Mouse (Mus musculus): ENCODE data around the gene Hcfc1. TPM values are rescaled to one million over a fixed set of nuclear protein-coding genes. Genes with fewer than 3 reads are reported as not detected.

The Hcfc1 gene
- polyA plus RNA-seq, 1 experiment from 2014 or later, result 62.0 TPM

- ATAC-seq (ENCODE audit: low FRiP score, low read depth), result peak; percentile 91
- H3K27ac ChIP-seq, result no peak within 1 kb of the TSS
- H3K9ac ChIP-seq, result no peak within 1 kb of the TSS
- no peaks in the 10 kb centered on the region; the same call in 1 of the 2 replicates for H3K27me3 ChIP-seq
- no peaks in the 10 kb centered on the region for H3K9me3 ChIP-seq
- H3K36me3 ChIP-seq, result no peaks in the 10 kb centered on the region
- H3K4me2 ChIP-seq (replicated peaks), result peak within 1 kb of the TSS; percentile 49
- WGBS, result 39% methylated on average over 17 of the region's 17 CpGs
- peak within 1 kb of the TSS; percentile 29 for H3K4me3 ChIP-seq
- H3K4me1 ChIP-seq, result no peaks in the 10 kb centered on the region
Observed at GRCm38 (mm10) chrX:73930402-73931062, 35.6 kb downstream of the Hcfc1 start, which contains the start of gene Renbp. Gene Renbp, minus strand, starts transcription at chrX:73930850.

GRCm38 (mm10) chrX:73922550-73922882 lies 43.6 kb downstream of the Hcfc1 start:
- ATAC-seq (ENCODE audit: low FRiP score, low read depth), result no peak
- peak overlapping the region; percentile 61 for H3K9ac ChIP-seq
- peak overlapping the region; percentile 57 for H3K4me3 ChIP-seq
- H3K9me3 ChIP-seq, result no peaks in the 10 kb centered on the region
- 0 out of 2 replicates have a peak, but pooled peaks cover 4% of the 10 kb centered on the region for H3K4me1 ChIP-seq
- WGBS, result 74% methylated on average over 8 of the region's 8 CpGs
- H3K4me2 ChIP-seq (replicated peaks), result peak overlapping the region; percentile 72
- no peak overlapping the region for H3K27ac ChIP-seq
- H3K36me3 ChIP-seq, result peaks cover 17% of the 10 kb centered on the region
- H3K27me3 ChIP-seq, result no peaks in the 10 kb centered on the region

- peak within 1 kb of the TSS; percentile 72 for H3K4me2 ChIP-seq (replicated peaks)
- H3K27me3 ChIP-seq, result no peaks in the 10 kb centered on the region
- 12% methylated on average over 42 of the region's 43 CpGs for WGBS
- H3K4me1 ChIP-seq, result 0 out of 2 replicates have a peak, but pooled peaks cover 4% of the 10 kb centered on the region
- H3K4me3 ChIP-seq, result peak within 1 kb of the TSS; percentile 57
- peak within 1 kb of the TSS; percentile 70 for H3K9ac ChIP-seq
- peak within 1 kb of the TSS; percentile 55; the same call in 1 of the 2 replicates for H3K27ac ChIP-seq
- peak; percentile 96 for ATAC-seq (ENCODE audit: low FRiP score, low read depth)
- H3K9me3 ChIP-seq, result no peaks in the 10 kb centered on the region
- peaks cover 19% of the 10 kb centered on the region for H3K36me3 ChIP-seq
Observed at GRCm38 (mm10) chrX:73921823-73922549, 44.2 kb downstream of the Hcfc1 start, which contains the start of the genes Arhgap4 and Naa10. Gene Arhgap4, minus strand, starts transcription at chrX:73921870. Gene Naa10, minus strand, starts transcription at chrX:73921944.

GRCm38 (mm10) chrX:73921285-73921822 lies 44.8 kb downstream of the Hcfc1 start:
- H3K36me3 ChIP-seq, result peaks cover 21% of the 10 kb centered on the region
- H3K27ac ChIP-seq, result peak overlapping the region; percentile 48; the same call in 1 of the 2 replicates
- peak overlapping the region; percentile 70 for H3K9ac ChIP-seq
- peak overlapping the region; percentile 57 for H3K4me3 ChIP-seq
- WGBS, result 15% methylated on average over 34 of the region's 34 CpGs
- peak overlapping the region; percentile 72 for H3K4me2 ChIP-seq (replicated peaks)
- 0 out of 2 replicates have a peak, but pooled peaks cover 4% of the 10 kb centered on the region for H3K4me1 ChIP-seq
- peak; percentile 10 for ATAC-seq (ENCODE audit: low FRiP score, low read depth)
- no peaks in the 10 kb centered on the region for H3K27me3 ChIP-seq
- H3K9me3 ChIP-seq, result no peaks in the 10 kb centered on the region

GRCm38 (mm10) chrX:73918631-73919030 lies 47.5 kb downstream of the Hcfc1 start:
- Histone ChIP-seq H3K9me3 (no peaks in the 10 kb centered on the region), H3K9ac (no peak overlapping the region), H3K4me1 (0 out of 2 replicates have a peak, but pooled peaks cover 4% of the 10 kb centered on the region), H3K27me3 (no peaks in the 10 kb centered on the region), H3K4me3 (no peak overlapping the region), H3K27ac (no peak overlapping the region), H3K36me3 (peaks cover 25% of the 10 kb centered on the region), H3K4me2 (replicated peaks) (no peak overlapping the region)
- WGBS, result 89% methylated on average over 5 of the region's 5 CpGs
- ATAC-seq (ENCODE audit: low FRiP score, low read depth), result no peak

- no peak for ATAC-seq (ENCODE audit: low FRiP score, low read depth)
- no peak overlapping the region for H3K4me2 ChIP-seq (replicated peaks)
- H3K4me1 ChIP-seq, result 0 out of 2 replicates have a peak, but pooled peaks cover 4% of the 10 kb centered on the region
- no peak overlapping the region for H3K4me3 ChIP-seq
- 86% methylated on average over 8 of the region's 8 CpGs for WGBS
- H3K9me3 ChIP-seq, result no peaks in the 10 kb centered on the region
- H3K27me3 ChIP-seq, result no peaks in the 10 kb centered on the region
- H3K36me3 ChIP-seq, result peaks cover 25% of the 10 kb centered on the region
- no peak overlapping the region for H3K9ac ChIP-seq
- no peak overlapping the region for H3K27ac ChIP-seq
Observed at GRCm38 (mm10) chrX:73916945-73917344, 49.2 kb downstream of the Hcfc1 start.

GRCm38 (mm10) chrX:73914827-73915703 lies 51.1 kb downstream of the Hcfc1 start:
- peak overlapping the region; percentile 23 for H3K4me3 ChIP-seq
- no peaks in the 10 kb centered on the region for H3K9me3 ChIP-seq
- H3K4me1 ChIP-seq, result no peaks in the 10 kb centered on the region
- peak overlapping the region; percentile 52 for H3K4me2 ChIP-seq (replicated peaks)
- H3K27me3 ChIP-seq, result peaks cover 12% of the 10 kb centered on the region
- peak; percentile 98 for ATAC-seq (ENCODE audit: low FRiP score, low read depth)
- H3K9ac ChIP-seq, result no peak overlapping the region
- 24% methylated on average over 31 of the region's 31 CpGs for WGBS
- H3K36me3 ChIP-seq, result peaks cover 25% of the 10 kb centered on the region
- peak overlapping the region; percentile 70 for H3K27ac ChIP-seq

GRCm38 (mm10) chrX:73911588-73911987 lies 54.6 kb downstream of the Hcfc1 start:
- ATAC-seq (ENCODE audit: low FRiP score, low read depth), result no peak
- no peak overlapping the region for H3K4me2 ChIP-seq (replicated peaks)
- WGBS, result 77% methylated on average over 2 of the region's 2 CpGs

GRCm38 (mm10) chrX:73911156-73911555 lies 55.0 kb downstream of the Hcfc1 start:
- H3K27me3 ChIP-seq, result peaks cover 17% of the 10 kb centered on the region
- H3K27ac ChIP-seq, result no peak overlapping the region
- H3K4me1 ChIP-seq, result no peaks in the 10 kb centered on the region
- 9% methylated on average over 26 of the region's 26 CpGs for WGBS
- ATAC-seq (ENCODE audit: low FRiP score, low read depth), result no peak
- H3K4me2 ChIP-seq (replicated peaks), result peak overlapping the region; percentile 49
- H3K9me3 ChIP-seq, result no peaks in the 10 kb centered on the region
- no peak overlapping the region for H3K9ac ChIP-seq
- H3K36me3 ChIP-seq, result 0 out of 2 replicates have a peak, but pooled peaks cover 3% of the 10 kb centered on the region
- peak overlapping the region; percentile 10; the same call in 1 of the 2 replicates for H3K4me3 ChIP-seq

More at GRCm38 (mm10) chrX:73911588-73911987, 54.6 kb downstream of the Hcfc1 start:
- Histone ChIP-seq H3K4me1 (no peaks in the 10 kb centered on the region), H3K36me3 (0 out of 2 replicates have a peak, but pooled peaks cover 4% of the 10 kb centered on the region), H3K4me3 (no peak overlapping the region), H3K27me3 (peaks cover 17% of the 10 kb centered on the region), H3K9me3 (no peaks in the 10 kb centered on the region), H3K9ac (no peak overlapping the region), H3K27ac (no peak overlapping the region)

- peaks cover 17% of the 10 kb centered on the region for H3K27me3 ChIP-seq
- H3K4me2 ChIP-seq (replicated peaks), result no peak overlapping the region
- H3K9ac ChIP-seq, result no peak overlapping the region
- no peaks in the 10 kb centered on the region for H3K9me3 ChIP-seq
- H3K36me3 ChIP-seq, result no peaks in the 10 kb centered on the region
- no peak overlapping the region for H3K4me3 ChIP-seq
- H3K4me1 ChIP-seq, result no peaks in the 10 kb centered on the region
- no peak for ATAC-seq (ENCODE audit: low FRiP score, low read depth)
- no peak overlapping the region for H3K27ac ChIP-seq
Observed at GRCm38 (mm10) chrX:73910451-73910850, 55.7 kb downstream of the Hcfc1 start.

- Histone ChIP-seq H3K9ac (no peak overlapping the region), H3K27ac (no peak overlapping the region), H3K36me3 (no peaks in the 10 kb centered on the region), H3K9me3 (no peaks in the 10 kb centered on the region), H3K27me3 (peaks cover 17% of the 10 kb centered on the region), H3K4me2 (replicated peaks) (no peak overlapping the region), H3K4me1 (no peaks in the 10 kb centered on the region), H3K4me3 (no peak overlapping the region)
- no peak for ATAC-seq (ENCODE audit: low FRiP score, low read depth)
- WGBS, result 100% methylated on average over 1 of the region's 1 CpGs
Observed at GRCm38 (mm10) chrX:73910049-73910448, 56.1 kb downstream of the Hcfc1 start.
